Mouse (Mus musculus) right cerebral cortex, postnatal 36 days (tissue): ENCODE data around the gene Zfp830.

Experiments
- DNase-seq, 2 experiments: peaks; one replicate each; pipeline ENCODE4 v3.0.0; 2022; ENCODE audit warnings: low spot score in 2 of 2, mixed read lengths in 1 of 2

Gene Zfp830

DNA sequence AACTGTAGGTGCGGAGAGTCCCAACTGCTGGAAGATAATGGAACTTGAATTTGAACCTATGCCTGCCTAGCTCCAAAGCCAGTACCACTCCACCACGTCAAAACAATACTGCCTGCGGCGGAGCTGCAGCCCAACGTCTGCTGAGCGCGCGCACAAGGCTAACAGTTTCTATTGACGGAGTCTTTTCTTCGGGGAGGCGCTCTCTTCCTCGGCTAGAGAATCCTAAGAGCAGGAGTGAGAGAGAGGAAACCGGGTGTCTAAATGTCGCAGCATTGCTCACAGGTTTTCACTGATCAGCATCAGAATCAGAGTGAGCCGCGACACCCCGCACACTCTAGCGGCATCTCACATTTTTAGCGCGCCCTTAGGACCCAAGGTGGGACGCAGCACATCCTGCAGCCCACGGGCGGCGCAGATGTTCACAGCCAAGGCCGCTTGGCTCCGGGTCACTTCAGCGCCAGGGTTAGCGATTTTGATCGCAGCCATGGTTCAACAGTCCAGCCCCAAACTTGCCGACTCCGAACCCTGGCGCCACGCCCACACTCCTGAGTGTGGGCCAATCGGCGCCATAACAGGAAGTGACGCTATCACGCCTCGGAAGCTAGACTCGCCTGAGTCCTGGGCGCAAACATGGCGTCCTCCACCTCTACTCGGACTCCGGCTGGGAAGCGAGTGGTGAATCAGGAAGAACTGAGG, at the start of gene Zfp830, which contains the start of gene Cct6b:
Gene Zfp830 (plus strand): TSS at position 604 of the 696 bp plus-strand sequence.
Gene Cct6b (minus strand): TSS at position 580 of the 696 bp plus-strand sequence.
- peak; percentile 88 to 92 for DNase-seq

GRCm38 (mm10) chr11:82719294-82719693, 44.9 kb upstream of the Zfp830 start:
- DNase-seq, result no peak

DNA sequence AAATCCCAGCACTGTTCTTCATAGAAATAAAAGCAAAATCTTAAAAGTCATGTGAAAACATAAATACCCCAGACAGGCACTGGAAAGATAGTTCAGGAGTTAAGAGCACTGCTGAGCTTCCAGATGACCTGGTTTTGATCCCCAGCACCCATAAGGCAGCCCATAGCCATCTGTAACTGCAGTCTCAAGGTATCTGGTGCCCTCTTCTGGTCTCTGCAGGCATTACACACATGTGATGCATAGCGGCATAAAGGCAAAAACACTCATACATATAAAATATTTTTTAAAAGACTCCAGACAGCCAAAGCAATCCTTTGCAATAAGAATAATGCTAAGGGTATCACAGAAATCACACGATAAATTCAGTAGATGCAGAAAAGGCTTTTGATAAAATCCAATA, 37.3 kb upstream of the Zfp830 start:
- no peak for DNase-seq

DNA sequence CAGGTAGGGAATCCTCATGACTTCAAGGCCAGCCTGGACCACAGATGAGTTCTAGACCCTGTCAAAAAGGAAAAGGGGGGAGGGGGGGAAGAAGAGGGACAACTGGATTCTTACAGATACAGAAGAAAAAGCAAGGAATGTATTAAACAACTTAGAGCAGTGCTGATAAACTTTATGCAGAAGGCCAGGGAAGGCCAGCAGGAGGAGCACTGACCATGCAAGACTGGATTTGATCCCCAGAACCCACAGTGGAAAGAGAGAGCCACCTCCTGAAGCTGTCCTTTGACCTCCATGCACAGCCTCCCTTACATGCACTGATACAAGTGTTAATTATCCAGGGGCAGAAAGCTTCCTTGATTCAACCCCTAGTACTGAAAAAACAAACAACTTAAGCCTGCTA, 29.9 kb upstream of the Zfp830 start:
- DNase-seq, result no peak

GRCm38 (mm10) chr11:82739006-82739405, 25.1 kb upstream of the Zfp830 start:
- no peak for DNase-seq

DNA sequence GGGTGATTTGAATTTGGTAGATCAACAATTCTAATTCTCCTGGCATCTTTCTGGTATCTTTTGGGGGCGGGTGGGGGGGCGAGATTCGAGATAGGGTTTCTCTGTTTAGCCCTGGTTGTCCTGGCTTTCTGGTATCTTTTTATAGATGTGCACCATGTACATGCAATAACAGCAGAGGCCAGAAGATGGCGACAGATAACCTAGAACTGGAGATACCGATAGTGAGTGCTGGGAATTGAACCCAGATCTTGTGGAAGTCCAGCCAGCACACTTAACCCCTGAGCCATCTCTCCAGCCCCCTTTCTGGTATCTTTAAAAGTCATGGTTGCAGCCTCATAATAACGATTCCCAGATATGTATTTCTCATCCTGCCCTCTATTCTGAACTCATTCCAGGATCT, 18.0 kb upstream of the Zfp830 start:
- no peak for DNase-seq

GRCm38 (mm10) chr11:82746857-82747366, 17.2 kb upstream of the Zfp830 start:
- no peak for DNase-seq

DNA sequence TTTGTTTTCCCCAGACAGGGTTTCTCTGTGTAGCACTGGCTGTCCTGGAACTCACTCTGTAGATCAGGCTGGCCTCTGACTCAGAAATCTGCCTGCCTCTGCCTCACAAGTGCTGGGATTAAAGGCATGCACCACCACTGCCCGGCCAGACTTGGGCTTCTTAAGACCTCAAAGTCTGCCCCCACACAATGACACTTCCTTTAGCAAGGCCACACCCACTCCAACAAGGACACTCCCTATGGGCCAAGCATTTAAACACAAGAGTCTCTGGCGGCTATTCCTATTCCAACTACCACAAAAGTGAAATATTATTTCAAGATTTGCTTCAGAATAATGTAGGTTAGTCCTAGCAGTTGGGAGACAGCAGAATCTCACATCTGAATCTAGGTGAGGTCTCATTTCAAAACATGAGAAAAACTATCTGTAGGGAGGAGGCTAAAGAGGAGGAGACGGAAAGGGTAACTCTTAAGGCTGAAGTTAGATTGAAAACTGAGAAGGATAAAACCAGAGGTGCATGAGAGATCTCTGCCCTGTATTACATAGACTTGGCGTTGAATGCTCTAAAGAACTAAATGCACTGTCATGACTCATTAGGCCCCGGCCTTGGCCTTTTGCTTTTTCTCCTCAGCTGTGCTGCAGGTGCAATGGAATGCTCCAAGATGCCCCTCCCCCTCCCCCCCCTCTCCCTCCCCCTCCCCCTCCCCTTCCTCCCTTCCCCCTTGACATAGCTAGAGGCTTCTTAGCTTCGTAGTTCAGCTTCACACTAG, 11.6 kb upstream of the Zfp830 start:
- DNase-seq, result no peak

GRCm38 (mm10) chr11:82755919-82756318, 8.2 kb upstream of the Zfp830 start:
- no peak for DNase-seq

DNA sequence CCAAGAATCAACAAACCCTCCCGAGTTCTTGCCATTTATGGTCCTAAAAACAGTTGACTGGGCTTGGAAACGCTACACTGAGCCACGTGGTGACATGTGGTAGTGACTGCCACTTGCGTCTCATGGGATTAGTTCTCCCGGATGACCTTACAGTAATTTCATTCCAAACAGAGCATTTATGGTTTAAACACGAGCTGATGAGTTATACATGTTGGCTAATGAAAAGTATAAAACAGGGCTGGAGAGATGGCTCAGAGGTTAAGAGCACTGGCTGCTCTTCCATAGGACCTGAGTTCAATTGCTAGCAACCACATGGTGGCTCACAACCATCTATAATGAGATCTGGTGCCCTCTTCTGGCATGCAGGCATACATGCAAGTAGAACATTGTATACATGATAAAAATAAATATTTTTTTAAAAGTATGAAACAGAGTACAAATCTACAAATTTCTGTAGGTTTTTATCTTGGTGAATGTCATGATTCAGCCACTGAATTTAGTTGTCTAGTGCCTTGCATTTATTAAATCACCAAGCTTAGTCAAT, 1.8 kb upstream of the Zfp830 start:
- no peak for DNase-seq

GRCm38 (mm10) chr11:82763261-82763660, 884 bp upstream of the Zfp830 start:
- no peak for DNase-seq

DNA sequence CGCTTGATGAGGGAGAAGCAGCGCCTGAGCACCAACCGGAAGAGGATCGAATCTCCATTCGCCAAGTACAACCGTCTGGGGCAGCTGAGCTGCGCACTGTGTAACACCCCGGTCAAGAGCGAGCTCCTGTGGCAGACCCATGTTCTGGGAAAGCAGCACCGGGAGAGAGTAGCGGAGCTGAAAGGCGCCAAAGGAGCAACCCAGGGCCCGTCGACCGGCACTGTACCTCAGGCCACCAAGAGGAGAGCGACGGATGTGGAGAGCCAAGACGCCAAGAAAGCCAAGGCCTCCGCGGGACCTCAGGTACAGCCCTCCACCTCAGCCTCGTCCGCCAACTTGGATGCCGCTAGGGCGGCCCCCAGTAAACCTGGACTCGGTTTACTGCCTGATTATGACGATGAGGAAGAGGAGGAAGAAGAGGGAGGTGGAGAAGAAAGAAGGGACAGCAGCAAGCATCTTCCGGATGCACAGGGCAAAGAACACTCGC, 336 bp downstream of the Zfp830 start:
- no peak for DNase-seq

DNA sequence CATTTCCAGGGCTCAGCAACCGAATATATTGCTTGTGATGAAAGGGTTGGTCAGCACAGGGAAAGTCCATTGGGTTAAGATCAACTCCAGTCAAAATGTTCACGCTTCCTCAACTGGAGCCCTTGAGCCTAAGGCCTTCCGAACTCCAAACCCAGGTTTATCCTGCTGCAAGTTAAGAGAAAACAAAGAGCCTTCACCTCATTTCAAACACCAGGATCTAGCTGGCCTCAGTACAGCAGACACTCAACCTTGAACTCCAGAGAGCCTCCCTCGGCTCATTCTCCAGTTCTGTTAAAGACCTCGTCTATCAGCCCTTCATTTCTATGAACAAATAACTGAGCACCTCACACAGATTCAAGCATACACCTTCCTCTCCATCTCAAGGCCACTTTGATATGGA, 16.0 kb downstream of the Zfp830 start:
- no peak for DNase-seq

DNA sequence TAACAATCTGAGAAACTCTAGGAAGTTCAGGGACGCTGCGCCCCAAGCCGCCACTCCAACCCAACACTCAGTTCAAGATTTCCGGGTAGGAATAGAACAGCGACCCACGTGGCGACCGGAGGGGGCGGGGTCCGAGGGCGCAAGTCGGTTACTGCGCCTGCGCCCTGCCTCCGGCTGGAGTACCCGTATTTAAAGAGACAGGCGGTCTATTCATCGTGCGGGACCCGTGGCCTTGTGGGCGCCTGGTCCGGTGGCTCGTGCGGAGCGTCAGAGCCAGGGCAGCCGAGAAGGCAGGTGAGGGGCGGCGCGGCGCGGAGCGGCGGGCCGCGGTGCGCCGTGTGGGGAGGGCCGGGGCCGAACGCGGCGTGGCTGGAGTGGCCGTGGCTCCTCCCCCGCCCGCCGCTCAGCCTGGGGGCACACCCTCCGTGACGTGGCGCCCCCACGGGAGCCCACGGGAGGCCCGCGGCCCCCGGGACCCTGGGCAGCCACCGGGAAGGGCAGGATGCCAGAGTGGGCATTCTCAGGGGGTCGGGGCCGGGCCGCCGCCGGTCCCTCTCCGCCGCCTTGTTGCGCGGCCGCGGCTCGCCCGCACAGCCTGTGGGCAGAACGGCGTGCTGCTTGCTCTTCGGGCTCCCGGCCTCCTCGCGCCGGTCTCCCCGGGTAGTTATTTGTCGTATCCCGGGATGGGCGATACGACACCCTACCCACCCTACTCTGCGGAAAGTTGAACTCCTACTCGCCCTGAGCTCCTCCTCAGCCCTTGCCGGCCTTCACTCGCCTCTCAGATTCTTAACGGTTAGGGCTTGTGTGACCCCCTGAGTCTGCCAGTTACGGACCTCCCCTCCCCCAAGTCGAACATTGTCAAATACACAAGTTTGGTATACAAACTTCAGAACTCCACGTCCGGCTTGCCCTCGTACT, 17.1 kb downstream of the Zfp830 start, which contains the start of gene Lig3:
Gene Lig3 (plus strand): TSS at position 126 of the 921 bp plus-strand sequence.
- DNase-seq, result peak; percentile 90 to 91

DNA sequence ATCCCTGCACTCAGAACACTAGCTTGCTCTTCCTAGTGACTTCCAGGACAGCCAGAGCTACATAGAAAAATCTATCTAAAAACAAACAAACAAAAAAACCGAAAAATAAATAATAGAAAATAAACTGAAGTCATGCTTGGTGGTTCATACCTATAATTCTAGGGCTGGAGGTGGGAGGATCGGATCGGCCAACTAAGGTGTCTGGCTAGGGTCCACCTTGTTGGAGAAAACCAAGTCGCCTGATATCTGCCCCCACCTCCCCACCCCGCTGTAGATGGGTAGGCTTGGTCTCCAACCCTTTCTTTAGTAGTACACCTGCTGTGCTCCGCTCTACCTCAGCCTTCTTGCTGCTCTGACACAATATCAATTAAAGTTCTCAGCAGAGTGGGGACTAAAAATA, 18.1 kb downstream of the Zfp830 start:
- no peak for DNase-seq

GRCm38 (mm10) chr11:82783453-82783852, 19.3 kb downstream of the Zfp830 start:
- DNase-seq, result no peak

DNA sequence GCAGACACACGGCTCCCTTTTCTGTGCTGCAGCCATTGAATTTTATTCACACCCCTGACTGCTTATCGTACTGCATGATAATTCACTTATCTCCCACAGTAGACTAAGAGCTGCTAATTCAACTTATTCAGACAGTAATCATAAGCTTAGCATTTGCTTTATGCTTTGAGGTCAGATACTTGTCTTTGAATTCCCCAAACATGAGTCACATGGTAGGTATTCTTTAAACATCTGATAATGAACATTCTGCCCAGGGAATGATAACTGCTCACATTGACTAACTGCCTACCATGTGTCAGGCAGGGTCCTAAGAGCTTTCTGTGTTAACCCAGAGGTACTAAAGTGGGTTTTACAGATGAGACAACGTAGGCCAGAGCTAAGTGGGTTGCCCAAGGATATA, 42.5 kb downstream of the Zfp830 start:
- no peak for DNase-seq

GRCm38 (mm10) chr11:82807370-82807769, 43.2 kb downstream of the Zfp830 start:
- no peak for DNase-seq

GRCm38 (mm10) chr11:82808485-82808884, 44.3 kb downstream of the Zfp830 start:
- DNase-seq, result no peak
